Mouse (Mus musculus): ENCODE results near the gene Polr3k. TPM values are rescaled to one million over a fixed set of nuclear protein-coding genes. Genes with fewer than 3 reads are reported as not detected.

Polr3k gene
- 10 to 100 TPM in 1 of 2 experiments, 1 to 10 TPM in 1; 7.2 to 10.1 TPM for polyA plus RNA-seq (2012; fragmentation: generic; extraction: Trizol)

GRCm38 (mm10) chr2:181863791-181864535 is at the start of gene Polr3k:
Gene Polr3k, plus strand, starts transcription at chr2:181864337.

GRCm38 (mm10) chr2:181837372-181838292 is 26.5 kb upstream of the Polr3k start, which contains the start of gene Pcmtd2:
Gene Pcmtd2, plus strand, starts transcription at chr2:181837854.

Other genes with a start within 250 kb of the Polr3k start
- gene Gm29797, start 207.3 kb upstream of the Polr3k start, polyA plus RNA-seq (2012; fragmentation: generic; extraction: Trizol), result under 1 TPM in 1 of 2 experiments, not detected in 1; 0.13 TPM
- gene Sox18, start 192.7 kb upstream of the Polr3k start, polyA plus RNA-seq (2012; fragmentation: generic; extraction: Trizol), result under 1 TPM in 1 of 2 experiments, not detected in 1; 0.05 TPM
- 10 to 100 TPM in 1 of 2 experiments, 1 to 10 TPM in 1; 1.5 to 12.1 TPM for gene Tcea2, start 184.0 kb upstream of the Polr3k start, polyA plus RNA-seq (2012; fragmentation: generic; extraction: Trizol)
- 10 to 100 TPM; 39.2 to 39.9 TPM for gene Rgs19, start 170.4 kb upstream of the Polr3k start, polyA plus RNA-seq (2012; fragmentation: generic; extraction: Trizol)
- not detected for gene Lkaaear1, start 165.9 kb upstream of the Polr3k start, polyA plus RNA-seq (2012; fragmentation: generic; extraction: Trizol)
- gene Oprl1, start 149.3 kb upstream of the Polr3k start, polyA plus RNA-seq (2012; fragmentation: generic; extraction: Trizol), result under 1 TPM in 1 of 2 experiments, not detected in 1; 0.01 TPM
- gene Myt1, start 101.0 kb upstream of the Polr3k start, polyA plus RNA-seq (2012; fragmentation: generic; extraction: Trizol), result not detected
- 1 to 10 TPM in 1 of 2 experiments, under 1 TPM in 1; 0.28 to 5.4 TPM for gene Pcmtd2, start 26.5 kb upstream of the Polr3k start, polyA plus RNA-seq (2012; fragmentation: generic; extraction: Trizol)
- not detected for gene Gm14496, start 126.8 kb downstream of the Polr3k start, polyA plus RNA-seq (2012; fragmentation: generic; extraction: Trizol)

All from C3H10T1/2 (cell line).